Mouse (Mus musculus) lung, embryonic 16.5 days (tissue): ENCODE measurements around the gene Ctdspl. TPM values are rescaled to one million over a fixed set of nuclear protein-coding genes. Genes with fewer than 3 reads are reported as not detected.

Experiments used
- ATAC-seq: fragments of 200-750 bp; cut with Nextera tagmentation; 2 replicates; pipeline ENCODE4 v1.8.0; 2017; ENCODE audit warnings: low read depth, mild to moderate bottlenecking, moderate library complexity
- H3K27ac ChIP-seq: fragments of 300-500 bp; sonication (generic); 2 replicates; pipeline ENCODE4 v1.5.1; 2014; ENCODE audit warnings: mild to moderate bottlenecking, control low read depth, low read length
- H3K27me3 ChIP-seq: fragments of 300-500 bp; sonication (generic); 2 replicates; pipeline ENCODE4 v1.6.1; 2014; ENCODE audit warnings: low read depth, low read length, mixed read lengths; ENCODE audit not compliant: control insufficient read depth, insufficient read depth
- H3K36me3 ChIP-seq: fragments of 300-500 bp; sonication (generic); 2 replicates; pipeline ENCODE4 v1.6.1; 2014; ENCODE audit warnings: low read length; ENCODE audit not compliant: control insufficient read depth, insufficient read depth
- H3K4me1 ChIP-seq: fragments of 300-500 bp; sonication (generic); replicated peaks from 2 replicates; pipeline ENCODE4 v1.6.1; 2014; ENCODE audit warnings: low read length, mixed read lengths; ENCODE audit not compliant: control insufficient read depth, insufficient read depth
- H3K4me2 ChIP-seq: fragments of 300-500 bp; sonication (generic); 2 replicates; pipeline ENCODE4 v1.6.1; 2014; ENCODE audit warnings: low read depth, low read length, control low read depth
- H3K4me3 ChIP-seq: fragments of 300-500 bp; sonication (generic); 2 replicates; pipeline ENCODE4 v1.5.1; 2014; ENCODE audit warnings: mild to moderate bottlenecking, low read length, control low read depth
- H3K9ac ChIP-seq: fragments of 300-500 bp; sonication (generic); 2 replicates; pipeline ENCODE4 v1.6.1; 2014; ENCODE audit warnings: low read length, control low read depth
- H3K9me3 ChIP-seq: fragments of 300-500 bp; sonication (generic); 2 replicates; pipeline ENCODE4 v1.6.1; 2016; ENCODE audit warnings: low read length; ENCODE audit not compliant: control insufficient read depth
- WGBS: fragments of 180-500 bp; shearing (Covaris S2); extraction: QIAGEN DNeasy Blood & Tissue Kit; methylation state at CpG from one replicate; pipeline ENCODE4 v1.1.7; 2014; 5-methylcytosine and 5-hydroxymethylcytosine counted together
- polyA plus RNA-seq: library from polyadenylated mRNA; unstranded; fragments of >200 nt; fragmentation: Nextera tagmentation; extraction: Ambion mirVana; gene quantifications from 2 replicates; pipeline ENCODE4 v1.2.1, GENCODE M21; 2015

Ctdspl gene
- polyA plus RNA-seq, 1 experiment from 2014 or later: 23.3 TPM

DNA sequence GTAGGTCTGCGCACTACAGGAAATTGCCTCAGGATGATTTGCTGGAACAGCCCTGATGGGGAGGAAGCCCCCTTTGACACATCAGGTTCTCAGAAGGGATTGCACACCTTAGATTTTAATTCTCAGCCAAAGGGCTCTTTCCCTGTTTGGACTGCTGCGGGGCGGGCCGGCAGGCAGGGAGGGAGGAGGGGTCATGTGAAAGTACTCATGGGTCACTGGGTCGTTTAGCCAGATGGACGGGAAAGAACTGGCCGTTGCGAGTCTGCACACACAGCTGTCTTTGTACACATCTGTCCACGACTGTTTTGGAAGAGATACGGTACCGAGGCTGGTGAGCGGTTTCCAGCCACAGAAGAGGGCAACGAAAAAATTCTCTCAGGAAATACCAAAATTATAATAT is 13.2 kb downstream of the Ctdspl start:
- WGBS: 25% methylated on average over 13 of the region's 13 CpGs
- Histone ChIP-seq H3K36me3 (peaks cover 7% of the 10 kb centered on the region), H3K9ac (no peak overlapping the region), H3K4me2 (no peak overlapping the region), H3K9me3 (no peaks in the 10 kb centered on the region), H3K27ac (peak overlapping the region; percentile 67), H3K4me1 (peaks cover 24% of the 10 kb centered on the region), H3K27me3 (no peaks in the 10 kb centered on the region), H3K4me3 (no peak overlapping the region)
- no peak for ATAC-seq

DNA sequence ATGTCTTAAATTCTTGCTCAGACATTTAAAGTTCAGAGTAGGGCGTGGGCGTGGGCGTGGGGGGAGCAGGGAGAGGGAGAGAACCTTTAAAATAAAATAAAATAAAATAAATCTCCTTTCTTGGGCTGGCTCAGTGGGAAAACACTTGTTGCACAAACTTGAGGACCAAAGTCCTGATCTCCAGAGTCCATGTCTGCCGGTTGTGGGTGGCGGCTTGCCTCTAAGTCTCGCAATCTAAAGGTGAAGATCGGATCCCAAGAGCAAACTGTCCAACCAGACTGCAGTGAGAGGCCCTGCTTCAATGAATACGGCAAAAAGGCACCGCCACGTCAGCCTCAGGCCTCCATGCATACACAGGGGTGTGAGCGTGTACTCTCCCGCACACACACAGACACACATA is 13.6 kb downstream of the Ctdspl start:
- Histone ChIP-seq H3K4me1 (peaks cover 23% of the 10 kb centered on the region), H3K36me3 (peaks cover 7% of the 10 kb centered on the region), H3K27me3 (no peaks in the 10 kb centered on the region), H3K9ac (no peak overlapping the region), H3K27ac (peak overlapping the region; percentile 67), H3K4me2 (no peak overlapping the region), H3K9me3 (no peaks in the 10 kb centered on the region), H3K4me3 (no peak overlapping the region)
- no peak for ATAC-seq
- 53% methylated on average over 12 of the region's 12 CpGs for WGBS

- Histone ChIP-seq H3K27me3 (no peaks in the 10 kb centered on the region), H3K4me2 (no peak overlapping the region), H3K4me1 (peaks cover 23% of the 10 kb centered on the region), H3K4me3 (no peak overlapping the region), H3K36me3 (peaks cover 7% of the 10 kb centered on the region), H3K9ac (no peak overlapping the region), H3K9me3 (no peaks in the 10 kb centered on the region), H3K27ac (peak overlapping the region; percentile 67)
- WGBS: 63% methylated on average over 12 of the region's 12 CpGs
- no peak for ATAC-seq
These were observed 14.4 kb downstream of the Ctdspl start for GRCm38 (mm10) chr9:118940591-118941207.

- ATAC-seq: no peak
- H3K4me3 ChIP-seq: no peak overlapping the region
- peaks cover 7% of the 10 kb centered on the region for H3K36me3 ChIP-seq
- no peak overlapping the region for H3K9ac ChIP-seq
- WGBS: 79% methylated on average over 4 of the region's 4 CpGs
- no peak overlapping the region for H3K27ac ChIP-seq
- H3K27me3 ChIP-seq: no peaks in the 10 kb centered on the region
- no peaks in the 10 kb centered on the region for H3K9me3 ChIP-seq
- peaks cover 23% of the 10 kb centered on the region for H3K4me1 ChIP-seq
- no peak overlapping the region for H3K4me2 ChIP-seq
These were observed 15.8 kb downstream of the Ctdspl start for GRCm38 (mm10) chr9:118942030-118942429.

DNA sequence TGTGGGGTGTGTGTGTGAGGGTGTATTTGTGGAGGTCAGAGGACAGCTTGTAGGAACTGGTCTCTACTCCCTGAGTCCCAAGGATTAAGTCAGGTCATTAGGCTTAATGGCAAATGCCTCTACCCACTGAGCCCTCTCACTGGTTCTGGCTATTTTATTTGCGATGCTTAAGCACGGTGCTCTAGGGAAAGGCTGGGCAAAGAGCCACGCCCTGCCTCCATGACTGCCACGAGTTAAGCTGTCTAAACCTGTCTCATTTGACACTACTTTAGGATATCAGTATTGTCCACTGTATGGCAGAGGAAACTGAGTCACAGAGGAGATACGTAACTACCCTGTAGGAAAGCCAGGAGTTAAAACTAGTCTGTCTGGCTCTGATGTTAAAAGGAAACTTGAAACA is 17.7 kb downstream of the Ctdspl start:
- no peak overlapping the region for H3K4me2 ChIP-seq

DNA sequence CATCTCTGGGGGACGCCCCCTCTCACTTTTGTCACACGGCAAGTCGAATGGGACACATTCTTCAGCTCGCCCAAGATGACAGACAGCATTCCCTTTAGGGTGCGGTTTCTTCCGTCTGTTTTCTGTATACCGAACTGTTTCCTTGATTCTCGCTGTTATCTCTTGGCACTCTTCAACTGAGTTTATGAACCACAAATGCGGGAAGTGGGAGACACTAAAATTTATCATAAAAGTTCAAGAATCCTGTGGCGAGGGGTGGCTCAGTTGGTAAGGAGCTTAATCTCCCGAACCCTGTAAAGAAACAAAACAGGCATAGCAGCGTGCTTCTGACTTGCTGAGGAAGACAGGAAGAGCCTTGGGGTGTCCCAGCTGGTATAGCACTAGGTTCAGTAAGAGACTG is 18.1 kb downstream of the Ctdspl start:
- ATAC-seq: no peak
- WGBS: 33% methylated on average over 12 of the region's 12 CpGs
- Histone ChIP-seq H3K36me3 (peaks cover 7% of the 10 kb centered on the region), H3K4me3 (no peak overlapping the region), H3K4me1 (peaks cover 23% of the 10 kb centered on the region), H3K27ac (no peak overlapping the region), H3K9ac (no peak overlapping the region), H3K9me3 (no peaks in the 10 kb centered on the region), H3K27me3 (no peaks in the 10 kb centered on the region), H3K4me2 (no peak overlapping the region)

More for the DNA sequence above, 17.7 kb downstream of the Ctdspl start:
- Histone ChIP-seq H3K4me1 (peaks cover 23% of the 10 kb centered on the region), H3K4me3 (no peak overlapping the region), H3K9me3 (no peaks in the 10 kb centered on the region), H3K27ac (no peak overlapping the region), H3K27me3 (no peaks in the 10 kb centered on the region), H3K9ac (no peak overlapping the region), H3K36me3 (peaks cover 7% of the 10 kb centered on the region)
- ATAC-seq: no peak
- WGBS: 50% methylated on average over 5 of the region's 5 CpGs

- Histone ChIP-seq H3K9ac (no peak overlapping the region), H3K27me3 (no peaks in the 10 kb centered on the region), H3K36me3 (no peaks in the 10 kb centered on the region), H3K4me2 (no peak overlapping the region), H3K27ac (no peak overlapping the region), H3K4me1 (peaks cover 32% of the 10 kb centered on the region), H3K4me3 (no peak overlapping the region), H3K9me3 (no peaks in the 10 kb centered on the region)
- no peak for ATAC-seq
- 67% methylated on average over 5 of the region's 5 CpGs for WGBS
These were observed 22.2 kb downstream of the Ctdspl start for GRCm38 (mm10) chr9:118948486-118948885.

GRCm38 (mm10) chr9:118949124-118949523 is 22.9 kb downstream of the Ctdspl start:
- no peaks in the 10 kb centered on the region for H3K36me3 ChIP-seq
- H3K9ac ChIP-seq: no peak overlapping the region
- no peak overlapping the region for H3K4me3 ChIP-seq
- peaks cover 25% of the 10 kb centered on the region for H3K4me1 ChIP-seq
- no peak overlapping the region for H3K4me2 ChIP-seq
- ATAC-seq: no peak
- WGBS: 81% methylated on average over 8 of the region's 8 CpGs
- peak overlapping the region; percentile 40; the same call in 1 of the 2 replicates for H3K27ac ChIP-seq
- H3K27me3 ChIP-seq: no peaks in the 10 kb centered on the region
- H3K9me3 ChIP-seq: no peaks in the 10 kb centered on the region

DNA sequence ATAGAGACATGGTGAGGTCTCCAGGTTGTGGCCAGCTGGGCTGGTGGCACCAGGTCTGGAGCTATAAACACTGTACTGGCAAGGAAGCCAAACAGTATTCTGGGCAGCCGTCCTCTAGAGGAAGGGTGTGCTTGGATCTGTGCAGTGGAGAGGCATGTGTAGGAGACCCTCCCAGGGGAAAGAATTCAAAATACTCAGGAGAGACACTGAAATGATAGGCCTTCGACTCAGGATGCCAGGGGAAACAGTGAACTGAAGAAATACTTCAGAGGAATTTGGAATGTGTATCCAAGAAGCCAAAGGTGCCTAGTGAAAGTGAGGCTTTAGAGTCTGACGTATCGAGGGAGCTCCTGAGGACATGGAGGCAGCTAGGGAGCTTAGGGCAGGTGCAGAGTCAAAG is 23.4 kb downstream of the Ctdspl start:
- Histone ChIP-seq H3K4me3 (no peak overlapping the region), H3K27me3 (no peaks in the 10 kb centered on the region), H3K9ac (no peak overlapping the region), H3K4me2 (no peak overlapping the region), H3K9me3 (no peaks in the 10 kb centered on the region), H3K36me3 (no peaks in the 10 kb centered on the region), H3K27ac (peak overlapping the region; percentile 40), H3K4me1 (peaks cover 22% of the 10 kb centered on the region)
- 45% methylated on average over 4 of the region's 4 CpGs for WGBS
- ATAC-seq: 0 out of 2 replicates have a peak, but pooled peaks have one; percentile 14

DNA sequence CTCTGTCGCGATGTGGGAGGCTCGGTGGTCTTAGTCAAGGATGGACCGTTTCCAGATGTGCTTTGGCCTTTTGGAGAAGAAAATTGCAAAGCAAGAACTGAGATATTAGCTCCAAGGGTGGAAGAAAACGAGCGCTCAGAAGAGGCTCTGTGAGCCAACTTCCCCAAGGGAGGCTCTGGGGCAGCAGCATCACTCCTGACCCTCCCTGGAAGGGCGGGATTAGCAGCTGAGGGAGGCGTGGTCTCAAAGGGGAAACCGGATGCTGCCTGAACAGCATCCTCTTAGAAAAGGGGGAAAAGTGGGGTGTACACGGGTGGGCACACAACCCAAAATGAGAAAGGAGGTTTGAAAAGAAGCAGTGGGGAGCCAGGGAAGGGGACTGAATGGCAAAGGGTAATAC is 23.8 kb downstream of the Ctdspl start:
- H3K27me3 ChIP-seq: no peaks in the 10 kb centered on the region
- no peaks in the 10 kb centered on the region for H3K9me3 ChIP-seq
- no peak overlapping the region for H3K9ac ChIP-seq
- H3K4me3 ChIP-seq: no peak overlapping the region
- H3K36me3 ChIP-seq: no peaks in the 10 kb centered on the region
- WGBS: 63% methylated on average over 10 of the region's 10 CpGs
- H3K27ac ChIP-seq: peak overlapping the region; percentile 4
- H3K4me1 ChIP-seq: peaks cover 22% of the 10 kb centered on the region
- ATAC-seq: no peak
- H3K4me2 ChIP-seq: no peak overlapping the region
